Mouse (Mus musculus) right cerebral cortex, postnatal 25 days (tissue): ENCODE results near the gene Fam20c.

Source experiments
- DNase-seq: peaks from one replicate; pipeline ENCODE4 v3.0.0; 2022

Gene Fam20c

GRCm38 (mm10) chr5:138820717-138821332 is 66.5 kb downstream of the Fam20c start:
- no peak for DNase-seq

- no peak for DNase-seq
Observed at GRCm38 (mm10) chr5:138825090-138825489, 70.8 kb downstream of the Fam20c start.

- DNase-seq: no peak
Observed at GRCm38 (mm10) chr5:138833406-138833805, 79.1 kb downstream of the Fam20c start.

GRCm38 (mm10) chr5:138834910-138835309 is 80.6 kb downstream of the Fam20c start:
- DNase-seq: no peak

- DNase-seq: no peak
Observed at GRCm38 (mm10) chr5:138840981-138841380, 86.7 kb downstream of the Fam20c start.

GRCm38 (mm10) chr5:138843168-138843824 is 89.0 kb downstream of the Fam20c start:
- DNase-seq: no peak

- no peak for DNase-seq
Observed at GRCm38 (mm10) chr5:138846506-138846905, 92.2 kb downstream of the Fam20c start.

- peak; percentile 88 for DNase-seq
Observed at GRCm38 (mm10) chr5:138848102-138848501, 93.8 kb downstream of the Fam20c start.

GRCm38 (mm10) chr5:138849682-138850461 is 95.6 kb downstream of the Fam20c start:
- no peak for DNase-seq

- no peak for DNase-seq
Observed at GRCm38 (mm10) chr5:138850462-138850844, 96.1 kb downstream of the Fam20c start.

GRCm38 (mm10) chr5:138851296-138851780 is 97.0 kb downstream of the Fam20c start:
- no peak for DNase-seq

- DNase-seq: no peak
Observed at GRCm38 (mm10) chr5:138852151-138852550, 97.8 kb downstream of the Fam20c start.

GRCm38 (mm10) chr5:138853349-138853748 is 99.0 kb downstream of the Fam20c start:
- no peak for DNase-seq

GRCm38 (mm10) chr5:138857010-138857617 is 102.8 kb downstream of the Fam20c start:
- peak; percentile 73 for DNase-seq

GRCm38 (mm10) chr5:138857811-138858251 is 103.5 kb downstream of the Fam20c start:
- DNase-seq: no peak
